Mouse (Mus musculus): ENCODE measurements around the gene Elof1.

- TF ChIP-seq CTCF (IDR thresholded peaks at IDR 0.05), result no peak
- no peak for TF ChIP-seq EP300 (IDR thresholded peaks at IDR 0.05)
These were observed 15.2 kb upstream of the Elof1 start for GRCm38 (mm10) chr9:22132220-22132619.

Measured in lung, postnatal 0 days (tissue).